Mouse (Mus musculus): ENCODE data around the gene Slc2a5.
A peak's percentile ranks its signal among the peaks of the same experiment; 100 is the strongest.

Slc2a5 gene

DNA sequence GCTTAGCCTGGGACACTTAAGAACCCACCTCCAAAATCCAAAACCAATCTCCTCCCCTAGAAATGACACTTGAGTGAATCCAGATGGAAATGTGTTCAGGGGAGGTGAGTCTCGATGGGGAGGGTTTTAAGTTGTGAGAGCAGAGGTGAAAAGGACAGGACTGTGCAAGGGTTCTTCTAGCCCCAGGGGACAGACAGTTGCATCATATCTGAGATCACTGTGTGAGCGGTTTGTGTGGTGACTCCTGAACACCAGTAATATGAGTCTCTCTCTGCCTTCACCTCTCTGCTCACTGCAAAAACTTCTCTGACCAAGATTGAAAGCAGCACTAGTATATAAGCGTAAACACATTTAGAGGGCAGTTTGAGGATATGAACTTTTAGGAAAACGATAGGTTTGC lies 27.2 kb downstream of the Slc2a5 start:
- DNase-seq: no peak

DNA sequence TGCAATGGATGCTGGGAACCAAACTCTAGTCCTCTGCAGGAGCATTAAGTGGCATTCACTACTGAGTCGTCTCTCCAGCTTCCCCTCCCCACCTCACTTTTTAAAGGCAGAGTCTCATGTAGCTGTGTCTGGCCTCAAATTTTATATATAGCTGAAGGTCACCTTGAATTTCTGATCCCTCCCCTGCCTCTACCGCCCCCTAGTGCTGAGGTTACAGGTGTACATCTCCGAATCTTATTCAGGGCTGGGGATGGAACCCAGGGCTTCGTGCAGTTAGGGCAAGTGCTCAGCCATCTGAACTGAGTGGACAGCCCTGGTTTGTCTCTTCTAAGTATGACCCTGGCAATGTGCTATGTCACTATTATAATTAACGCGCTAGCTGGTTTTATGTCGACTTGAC lies 32.0 kb downstream of the Slc2a5 start:
- no peak for DNase-seq

DNA sequence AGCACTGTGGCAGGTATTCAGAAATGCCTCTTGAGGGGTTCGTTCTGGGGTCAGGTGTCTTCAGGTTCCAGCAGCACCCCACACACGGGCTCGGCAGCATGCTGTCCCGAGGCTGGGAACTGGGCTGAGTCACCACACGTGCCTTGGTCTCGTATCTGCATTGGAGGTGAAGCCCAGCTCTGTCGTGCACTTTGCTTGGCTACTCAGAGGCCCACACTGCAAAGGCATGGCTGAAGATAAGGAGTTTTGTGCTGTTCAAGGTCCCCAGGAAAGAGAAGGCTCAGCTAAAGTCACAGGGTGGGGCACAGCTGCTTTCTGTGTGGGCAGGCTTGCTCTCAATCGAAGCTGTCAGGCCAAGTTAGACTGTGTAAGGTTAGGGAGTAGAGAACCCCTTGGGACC lies 33.4 kb downstream of the Slc2a5 start:
- DNase-seq: no peak

DNA sequence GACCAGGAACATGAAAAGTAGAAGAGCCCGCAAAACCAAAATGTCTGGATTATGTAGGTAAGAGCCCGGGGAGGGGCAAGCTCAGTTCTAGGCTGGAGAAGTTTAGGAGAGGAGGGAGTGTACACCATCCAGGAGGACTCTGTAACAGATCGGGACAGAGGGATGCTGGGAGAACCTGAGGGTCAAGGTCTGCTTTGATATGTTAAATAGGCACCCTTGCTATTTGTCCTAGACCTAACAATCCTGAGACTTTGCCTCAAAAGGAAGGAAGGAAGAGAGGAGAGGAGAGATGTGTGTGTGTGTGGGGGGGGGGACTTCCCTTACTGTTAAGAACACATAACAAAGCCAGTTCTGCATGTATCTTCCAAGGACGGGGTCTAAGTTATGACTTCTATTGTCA lies 36.2 kb downstream of the Slc2a5 start:
- no peak for DNase-seq

DNA sequence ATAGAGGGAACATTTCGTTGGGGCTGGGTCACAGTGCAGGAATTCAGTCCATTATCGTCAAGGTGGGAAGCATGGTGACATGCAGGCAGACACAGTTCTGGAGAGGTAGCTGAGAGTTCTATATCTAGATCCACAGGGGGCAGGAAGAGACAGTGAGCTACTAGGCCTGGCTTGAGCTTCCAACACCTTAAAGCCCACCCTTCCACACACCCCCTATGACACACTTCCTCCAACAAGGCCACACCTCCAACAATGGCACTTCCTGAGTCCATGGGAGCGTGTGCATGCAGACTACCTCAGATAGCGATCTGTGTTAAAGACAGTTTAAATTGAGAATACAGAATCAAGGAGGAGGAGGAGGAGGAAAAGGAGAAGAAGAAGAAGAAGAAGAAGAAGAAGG lies 36.6 kb downstream of the Slc2a5 start:
- DNase-seq: no peak

DNA sequence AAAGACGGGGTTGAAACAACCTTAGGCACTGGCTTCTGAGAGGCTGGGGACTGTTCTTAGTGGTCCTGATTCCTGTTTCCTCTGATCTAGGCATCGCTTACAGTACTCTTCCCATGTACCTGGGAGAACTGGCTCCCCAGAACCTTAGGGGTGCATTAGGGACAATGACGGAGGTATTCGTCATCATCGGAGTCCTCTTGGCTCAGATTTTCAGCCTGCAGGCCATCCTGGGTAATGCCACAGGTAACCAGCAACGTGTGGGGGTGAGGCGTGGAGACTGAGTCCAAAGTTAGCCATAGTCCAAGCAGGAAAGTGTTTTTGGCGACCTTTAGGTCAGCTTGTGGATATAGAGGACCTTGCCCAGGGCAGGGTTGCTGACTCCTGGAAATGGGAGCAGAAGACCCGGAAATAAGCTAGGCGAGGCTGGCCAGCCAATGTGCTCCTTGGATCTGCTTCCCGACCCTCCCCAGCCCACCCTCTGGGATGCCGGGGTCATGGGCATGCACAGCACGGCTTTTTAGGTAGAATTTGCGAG lies 38.3 kb downstream of the Slc2a5 start:
- DNase-seq: no peak

DNA sequence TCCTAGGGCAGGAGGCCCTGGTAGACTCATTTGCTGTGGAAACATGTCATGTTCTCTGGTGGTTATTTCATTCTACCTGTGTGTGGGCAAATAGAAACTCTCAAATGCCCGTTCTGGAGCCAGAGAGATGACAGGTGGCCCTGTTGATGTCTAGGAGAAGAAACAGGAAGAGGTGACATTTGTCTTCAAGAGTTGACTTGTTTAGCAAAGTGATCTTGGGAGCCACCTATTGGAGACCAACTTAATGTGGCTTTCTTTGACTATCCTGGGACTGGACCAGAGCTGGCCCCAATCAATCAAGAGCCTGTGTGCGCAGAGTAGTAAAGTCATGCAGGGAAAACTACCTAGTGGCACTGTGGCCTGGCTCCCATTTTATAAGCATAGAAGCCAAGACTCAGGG lies 40.4 kb downstream of the Slc2a5 start:
- no peak for DNase-seq

DNA sequence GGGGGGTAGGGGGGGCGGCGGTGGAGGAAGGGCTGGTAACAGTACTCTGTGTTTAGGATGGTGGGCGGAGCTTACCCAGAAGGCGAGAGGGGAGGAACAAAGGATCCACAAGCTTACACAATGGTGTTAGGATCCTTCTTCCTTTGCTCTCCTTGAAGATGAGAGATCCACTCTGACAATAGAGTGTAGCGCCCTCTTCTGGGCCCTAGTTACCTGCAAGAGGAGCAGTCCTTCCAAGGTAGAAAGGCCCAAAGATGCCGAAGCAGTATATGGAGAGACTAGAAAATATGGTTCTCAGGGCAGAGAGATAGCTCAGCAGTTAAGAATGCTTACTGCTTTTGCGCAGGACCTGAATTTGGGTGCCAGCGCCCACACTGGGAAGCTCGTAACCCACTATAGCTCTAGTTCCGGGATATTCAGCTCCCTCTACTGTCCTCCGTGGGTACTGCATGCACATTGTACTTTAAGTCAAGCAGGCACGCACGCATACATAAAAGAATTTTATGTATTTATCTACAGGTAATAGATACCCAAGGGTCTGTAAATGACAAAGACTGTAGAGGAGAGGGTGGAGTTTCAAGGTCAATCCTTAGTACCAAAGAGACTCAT lies 43.6 kb downstream of the Slc2a5 start:
- DNase-seq: no peak

DNA sequence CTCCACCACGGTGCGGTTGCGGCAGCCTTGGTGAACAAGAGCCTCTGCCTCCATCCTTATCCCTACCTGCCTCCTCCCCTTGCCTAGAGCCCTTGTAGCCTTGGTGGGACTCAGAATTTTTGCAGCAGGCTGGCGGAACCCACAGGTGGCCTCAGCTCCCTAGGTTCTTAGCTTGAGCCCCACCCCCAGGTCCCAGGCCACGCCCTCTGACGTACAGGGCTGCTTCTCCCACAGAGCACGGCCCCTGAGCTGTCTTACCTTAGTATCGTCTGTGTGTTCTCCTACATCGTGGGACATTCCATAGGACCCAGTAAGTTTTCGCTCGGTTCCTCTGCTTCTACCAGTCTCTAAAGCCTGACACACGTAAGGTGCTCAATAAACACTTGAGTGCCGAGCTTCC lies 45.8 kb downstream of the Slc2a5 start:
- no peak for DNase-seq

DNA sequence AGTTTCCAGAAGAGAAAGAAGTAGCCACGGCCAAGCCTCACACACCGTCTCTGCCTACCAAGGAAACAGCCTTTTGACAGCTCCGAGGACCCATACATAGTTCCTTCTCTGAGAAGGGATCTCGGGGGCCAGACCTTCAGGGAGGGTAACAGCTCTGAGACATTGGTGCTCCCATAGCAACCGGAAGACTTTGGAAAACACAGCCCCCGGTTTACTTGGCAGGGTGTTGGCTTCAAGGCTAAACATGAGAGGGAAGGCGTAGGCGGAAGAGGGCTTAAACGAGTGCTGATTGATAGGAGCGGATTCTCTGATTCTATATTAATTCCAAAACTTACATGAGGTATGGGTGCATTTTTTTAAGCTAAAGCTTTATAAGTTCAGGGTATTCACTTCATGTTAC lies 49.3 kb downstream of the Slc2a5 start:
- DNase-seq: no peak

DNA sequence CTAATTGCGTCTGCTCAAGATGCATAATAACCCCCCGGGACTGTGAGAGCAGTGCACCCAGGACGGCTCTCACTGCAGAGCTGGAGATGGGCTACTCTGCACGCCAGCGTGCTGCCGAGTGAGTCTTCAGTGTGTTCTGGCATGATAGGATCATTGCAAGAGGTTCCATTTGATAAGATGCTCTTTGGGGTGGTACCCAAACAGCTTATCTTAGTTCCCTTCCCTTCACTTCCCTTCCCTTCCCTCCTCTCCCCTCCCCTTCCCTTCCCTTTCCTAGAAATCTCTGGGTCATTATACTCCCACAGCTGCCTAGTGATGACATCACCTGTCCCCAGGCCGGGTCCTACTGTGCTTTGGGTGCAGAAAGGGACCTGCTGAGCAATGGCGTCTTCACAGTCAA lies 53.0 kb downstream of the Slc2a5 start:
- DNase-seq: no peak

DNA sequence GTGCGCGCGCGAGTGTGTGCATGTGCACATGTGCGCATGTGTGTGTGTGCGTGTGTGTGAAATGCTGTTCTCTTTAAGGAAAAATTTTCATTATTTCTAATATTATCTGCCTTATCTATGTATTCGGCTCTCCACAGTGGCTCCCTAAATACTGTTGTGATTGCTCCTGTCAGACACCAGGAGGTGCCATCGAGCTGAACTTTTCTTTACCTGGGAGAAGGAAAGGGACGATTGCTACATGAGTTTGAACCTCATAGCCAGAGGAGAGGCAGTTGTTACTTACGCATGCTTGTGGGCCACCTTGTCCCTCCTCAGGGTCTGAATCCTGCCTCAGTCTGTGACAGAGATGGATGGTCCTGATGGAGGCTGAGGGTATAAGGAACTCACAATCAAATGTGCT lies 54.2 kb downstream of the Slc2a5 start:
- DNase-seq: peak; percentile 41 to 59

DNA sequence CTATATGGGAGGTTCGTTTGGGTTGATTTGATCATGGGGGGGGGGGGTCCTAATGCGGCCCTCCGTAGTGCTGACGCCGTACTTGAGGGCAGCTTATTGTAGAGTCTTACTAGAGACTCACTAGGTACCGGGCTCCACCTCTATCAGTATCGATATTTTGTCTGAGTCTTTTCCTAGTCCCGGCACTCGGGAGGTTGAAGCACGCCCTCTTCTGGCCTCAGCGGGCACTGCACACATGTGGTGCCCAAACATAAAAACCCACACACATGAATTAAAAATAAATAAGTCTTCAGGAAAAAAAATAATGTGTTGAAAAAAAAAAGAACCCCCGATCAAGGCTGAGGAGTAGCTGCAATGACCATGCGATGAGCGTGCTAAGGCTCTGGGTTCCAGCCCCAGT lies 54.9 kb downstream of the Slc2a5 start:
- DNase-seq: no peak

DNA sequence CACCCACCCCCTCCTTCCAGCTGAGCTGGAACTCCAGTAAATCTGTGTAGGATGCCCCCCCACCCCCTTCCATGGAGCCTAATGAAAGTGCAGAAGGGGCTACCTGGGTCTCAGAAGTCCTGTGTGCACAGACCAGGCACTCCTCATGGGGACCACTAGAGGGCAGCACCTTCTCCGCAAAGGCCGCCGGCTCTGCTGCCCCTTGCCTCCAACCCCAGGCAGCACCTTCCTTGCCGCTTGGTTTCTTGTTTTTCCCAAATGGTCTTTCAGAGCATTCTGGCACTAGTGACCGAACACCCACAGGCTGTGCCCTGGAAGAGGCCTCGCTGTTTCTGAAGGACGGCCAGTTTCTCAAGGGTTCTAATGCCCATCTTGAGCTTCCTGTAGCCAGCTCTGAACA lies 57.5 kb downstream of the Slc2a5 start:
- peak; percentile 43 to 44 for DNase-seq

DNA sequence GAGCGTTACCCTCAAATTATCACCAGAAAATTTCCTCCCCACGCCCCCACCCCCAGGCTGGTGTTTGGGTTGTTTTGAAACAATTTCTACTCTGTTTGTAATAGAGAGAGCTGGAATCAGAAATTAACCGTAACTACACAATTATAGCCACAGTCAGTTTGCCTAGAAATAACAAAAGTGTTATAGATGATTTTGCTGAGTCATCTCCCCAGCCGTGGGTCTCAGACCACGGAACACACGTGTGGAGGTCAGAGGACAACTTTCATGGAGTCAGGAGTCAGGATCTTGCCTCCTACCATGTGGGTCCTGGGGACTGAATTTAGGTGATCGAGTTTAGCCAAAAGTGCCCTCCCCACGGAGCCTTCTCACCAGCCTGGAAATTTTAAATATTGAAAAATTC lies 58.0 kb downstream of the Slc2a5 start:
- DNase-seq: no peak

DNA sequence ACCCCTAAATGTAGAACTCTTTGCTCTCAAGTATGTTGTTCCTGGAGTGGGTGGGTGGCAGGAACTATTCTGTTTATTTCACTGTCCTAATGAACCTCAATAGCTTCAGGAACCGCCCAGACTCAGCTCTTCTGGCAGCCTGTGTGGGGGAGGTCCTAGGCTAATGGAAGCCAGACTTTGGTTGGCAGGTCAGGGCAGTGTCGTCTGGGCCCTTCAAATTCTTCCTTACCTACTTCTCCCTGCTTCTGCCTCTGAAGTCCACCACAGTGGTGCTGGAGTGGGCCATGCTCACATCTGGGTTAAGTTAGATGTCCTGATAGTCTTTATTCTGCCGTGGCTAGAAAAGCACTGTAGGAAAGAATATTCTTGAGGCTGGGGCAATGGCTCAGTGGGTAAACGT lies 59.0 kb downstream of the Slc2a5 start:
- no peak for DNase-seq

DNA sequence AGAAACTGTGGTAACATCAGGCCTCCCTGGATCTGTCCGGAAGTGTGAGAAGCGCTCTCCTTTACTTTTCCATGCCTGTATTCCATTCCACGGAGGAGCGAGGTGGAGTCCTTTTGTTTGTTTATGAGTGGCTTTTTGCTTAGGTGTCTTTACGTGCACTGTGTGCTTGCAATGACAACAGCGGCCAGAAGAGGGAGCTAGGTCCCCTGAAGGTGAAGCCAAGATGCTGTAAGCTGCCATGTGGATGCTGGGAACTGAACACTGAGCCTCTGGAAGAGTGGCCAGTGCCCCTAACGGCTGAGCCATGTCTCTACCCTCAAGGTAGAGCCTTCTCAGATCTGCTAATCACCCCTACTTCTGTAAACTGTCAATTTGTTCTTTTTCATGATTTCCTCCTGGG lies 62.2 kb downstream of the Slc2a5 start:
- no peak for DNase-seq

DNA sequence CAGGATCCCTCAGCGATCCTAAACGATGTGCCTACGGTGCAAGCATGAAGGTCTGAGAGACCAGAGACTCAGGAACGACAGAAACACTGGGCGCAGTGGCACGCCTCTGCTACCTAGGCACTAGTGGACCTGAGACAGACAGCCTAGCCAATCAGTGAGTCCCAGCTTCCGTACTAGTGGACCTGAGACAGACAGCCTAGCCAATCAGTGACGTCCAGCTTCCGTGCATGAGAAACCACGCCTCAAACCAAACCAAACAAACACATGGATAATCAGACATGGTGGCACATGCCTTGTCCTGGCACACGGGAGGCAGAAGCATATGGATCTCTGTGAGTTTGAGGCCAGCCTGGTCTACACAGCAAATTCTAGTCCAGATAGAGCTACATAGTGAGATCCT lies 69.2 kb downstream of the Slc2a5 start:
- no peak for DNase-seq

DNA sequence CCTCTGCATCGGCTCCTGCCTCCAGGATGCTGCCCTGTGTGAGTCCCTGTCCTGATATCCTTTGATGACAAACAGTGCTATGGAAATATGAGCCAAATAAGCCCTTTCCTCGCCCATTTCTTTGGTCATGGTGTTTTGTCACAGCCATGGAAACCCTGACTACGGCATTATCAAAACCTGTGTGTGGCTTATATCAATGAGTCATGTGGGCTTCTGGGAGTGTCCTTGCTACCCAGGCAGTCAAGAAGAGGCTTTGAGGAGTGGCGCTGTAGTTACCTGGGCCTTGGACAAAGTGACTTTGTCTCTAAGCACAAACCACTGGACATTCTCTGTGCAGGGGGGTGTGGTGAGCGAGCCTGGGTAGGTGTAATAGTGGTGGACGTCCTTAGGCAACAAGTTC lies 73.1 kb downstream of the Slc2a5 start:
- no peak for DNase-seq
